Mouse (Mus musculus): ENCODE measurements around the gene Hist1h3c. TPM values are rescaled to one million over a fixed set of nuclear protein-coding genes. Genes with fewer than 3 reads are reported as not detected.

The Hist1h3c gene
- polyA plus RNA-seq, 1 experiment from 2014 or later, result not detected

Other genes starting within 250 kb of the Hist1h3c start
- not detected for gene Hist1h4h, start 214.6 kb downstream of the Hist1h3c start, polyA plus RNA-seq (2014; fragmentation: Illumina TruSeq; extraction: RNeasy Lipid Tissue Mini Kit (QIAGEN cat#74804); ENCODE audit: low read depth, low replicate concordance)
- gene Hist1h2af, start 211.7 kb downstream of the Hist1h3c start, polyA plus RNA-seq (2014; fragmentation: Illumina TruSeq; extraction: RNeasy Lipid Tissue Mini Kit (QIAGEN cat#74804); ENCODE audit: low read depth, low replicate concordance), result not detected
- gene Hist1h3g, start 210.2 kb downstream of the Hist1h3c start, polyA plus RNA-seq (2014; fragmentation: Illumina TruSeq; extraction: RNeasy Lipid Tissue Mini Kit (QIAGEN cat#74804); ENCODE audit: low read depth, low replicate concordance), result not detected
- gene Hist1h2bh, start 202.2 kb downstream of the Hist1h3c start, polyA plus RNA-seq (2014; fragmentation: Illumina TruSeq; extraction: RNeasy Lipid Tissue Mini Kit (QIAGEN cat#74804); ENCODE audit: low read depth, low replicate concordance), result 1.2 TPM
- gene Hist1h3f, start 201.6 kb downstream of the Hist1h3c start, polyA plus RNA-seq (2014; fragmentation: Illumina TruSeq; extraction: RNeasy Lipid Tissue Mini Kit (QIAGEN cat#74804); ENCODE audit: low read depth, low replicate concordance), result not detected
- gene Hist1h4f, start 194.0 kb downstream of the Hist1h3c start, polyA plus RNA-seq (2014; fragmentation: Illumina TruSeq; extraction: RNeasy Lipid Tissue Mini Kit (QIAGEN cat#74804); ENCODE audit: low read depth, low replicate concordance), result not detected
- gene Hist1h1d, start 192.3 kb downstream of the Hist1h3c start, polyA plus RNA-seq (2014; fragmentation: Illumina TruSeq; extraction: RNeasy Lipid Tissue Mini Kit (QIAGEN cat#74804); ENCODE audit: low read depth, low replicate concordance), result 3.8 TPM
- gene Hist1h3e, start 183.2 kb downstream of the Hist1h3c start, polyA plus RNA-seq (2014; fragmentation: Illumina TruSeq; extraction: RNeasy Lipid Tissue Mini Kit (QIAGEN cat#74804); ENCODE audit: low read depth, low replicate concordance), result not detected
- not detected for gene Hist1h2ae, start 174.4 kb downstream of the Hist1h3c start, polyA plus RNA-seq (2014; fragmentation: Illumina TruSeq; extraction: RNeasy Lipid Tissue Mini Kit (QIAGEN cat#74804); ENCODE audit: low read depth, low replicate concordance)
- gene Hist1h2bg, start 174.2 kb downstream of the Hist1h3c start, polyA plus RNA-seq (2014; fragmentation: Illumina TruSeq; extraction: RNeasy Lipid Tissue Mini Kit (QIAGEN cat#74804); ENCODE audit: low read depth, low replicate concordance), result not detected
- gene Hist1h2bf, start 171.4 kb downstream of the Hist1h3c start, polyA plus RNA-seq (2014; fragmentation: Illumina TruSeq; extraction: RNeasy Lipid Tissue Mini Kit (QIAGEN cat#74804); ENCODE audit: low read depth, low replicate concordance), result not detected
- gene Hist1h2ad, start 171.2 kb downstream of the Hist1h3c start, polyA plus RNA-seq (2014; fragmentation: Illumina TruSeq; extraction: RNeasy Lipid Tissue Mini Kit (QIAGEN cat#74804); ENCODE audit: low read depth, low replicate concordance), result not detected
- gene Hist1h3d, start 169.8 kb downstream of the Hist1h3c start, polyA plus RNA-seq (2014; fragmentation: Illumina TruSeq; extraction: RNeasy Lipid Tissue Mini Kit (QIAGEN cat#74804); ENCODE audit: low read depth, low replicate concordance), result 0.49 TPM
- 0.40 TPM for gene Hist1h4d, start 164.0 kb downstream of the Hist1h3c start, polyA plus RNA-seq (2014; fragmentation: Illumina TruSeq; extraction: RNeasy Lipid Tissue Mini Kit (QIAGEN cat#74804); ENCODE audit: low read depth, low replicate concordance)
- 17.8 TPM for gene Hist1h2be, start 124.5 kb downstream of the Hist1h3c start, polyA plus RNA-seq (2014; fragmentation: Illumina TruSeq; extraction: RNeasy Lipid Tissue Mini Kit (QIAGEN cat#74804); ENCODE audit: low read depth, low replicate concordance)
- gene Hist1h1e, start 123.0 kb downstream of the Hist1h3c start, polyA plus RNA-seq (2014; fragmentation: Illumina TruSeq; extraction: RNeasy Lipid Tissue Mini Kit (QIAGEN cat#74804); ENCODE audit: low read depth, low replicate concordance), result 7.7 TPM
- 3.4 TPM for gene Hist1h2ac, start 61.7 kb downstream of the Hist1h3c start, polyA plus RNA-seq (2014; fragmentation: Illumina TruSeq; extraction: RNeasy Lipid Tissue Mini Kit (QIAGEN cat#74804); ENCODE audit: low read depth, low replicate concordance)
- gene Hist1h2bc, start 61.4 kb downstream of the Hist1h3c start, polyA plus RNA-seq (2014; fragmentation: Illumina TruSeq; extraction: RNeasy Lipid Tissue Mini Kit (QIAGEN cat#74804); ENCODE audit: low read depth, low replicate concordance), result 366 TPM
- not detected for gene Hist1h1t, start 49.8 kb downstream of the Hist1h3c start, polyA plus RNA-seq (2014; fragmentation: Illumina TruSeq; extraction: RNeasy Lipid Tissue Mini Kit (QIAGEN cat#74804); ENCODE audit: low read depth, low replicate concordance)
- gene Hist1h4c, start 47.1 kb downstream of the Hist1h3c start, polyA plus RNA-seq (2014; fragmentation: Illumina TruSeq; extraction: RNeasy Lipid Tissue Mini Kit (QIAGEN cat#74804); ENCODE audit: low read depth, low replicate concordance), result 6.6 TPM
- 29.7 TPM for gene Hfe, start 34.7 kb downstream of the Hist1h3c start, polyA plus RNA-seq (2014; fragmentation: Illumina TruSeq; extraction: RNeasy Lipid Tissue Mini Kit (QIAGEN cat#74804); ENCODE audit: low read depth, low replicate concordance)
- gene Hist1h1c, start 6.8 kb downstream of the Hist1h3c start, polyA plus RNA-seq (2014; fragmentation: Illumina TruSeq; extraction: RNeasy Lipid Tissue Mini Kit (QIAGEN cat#74804); ENCODE audit: low read depth, low replicate concordance), result 67.6 TPM
- not detected for gene Hist1h2bb, start 1.1 kb upstream of the Hist1h3c start, polyA plus RNA-seq (2014; fragmentation: Illumina TruSeq; extraction: RNeasy Lipid Tissue Mini Kit (QIAGEN cat#74804); ENCODE audit: low read depth, low replicate concordance)
- not detected for gene Hist1h2ab, start 5.5 kb upstream of the Hist1h3c start, polyA plus RNA-seq (2014; fragmentation: Illumina TruSeq; extraction: RNeasy Lipid Tissue Mini Kit (QIAGEN cat#74804); ENCODE audit: low read depth, low replicate concordance)
- gene Hist1h3b, start 6.7 kb upstream of the Hist1h3c start, polyA plus RNA-seq (2014; fragmentation: Illumina TruSeq; extraction: RNeasy Lipid Tissue Mini Kit (QIAGEN cat#74804); ENCODE audit: low read depth, low replicate concordance), result not detected
- not detected for gene Hist1h4b, start 11.4 kb upstream of the Hist1h3c start, polyA plus RNA-seq (2014; fragmentation: Illumina TruSeq; extraction: RNeasy Lipid Tissue Mini Kit (QIAGEN cat#74804); ENCODE audit: low read depth, low replicate concordance)
- gene Hist1h4a, start 15.6 kb upstream of the Hist1h3c start, polyA plus RNA-seq (2014; fragmentation: Illumina TruSeq; extraction: RNeasy Lipid Tissue Mini Kit (QIAGEN cat#74804); ENCODE audit: low read depth, low replicate concordance), result not detected
- not detected for gene Hist1h3a, start 16.8 kb upstream of the Hist1h3c start, polyA plus RNA-seq (2014; fragmentation: Illumina TruSeq; extraction: RNeasy Lipid Tissue Mini Kit (QIAGEN cat#74804); ENCODE audit: low read depth, low replicate concordance)
- not detected for gene Hist1h1a, start 18.1 kb upstream of the Hist1h3c start, polyA plus RNA-seq (2014; fragmentation: Illumina TruSeq; extraction: RNeasy Lipid Tissue Mini Kit (QIAGEN cat#74804); ENCODE audit: low read depth, low replicate concordance)
- not detected for gene Trim38, start 24.3 kb upstream of the Hist1h3c start, polyA plus RNA-seq (2014; fragmentation: Illumina TruSeq; extraction: RNeasy Lipid Tissue Mini Kit (QIAGEN cat#74804); ENCODE audit: low read depth, low replicate concordance)
- gene Slc17a2, start 61.4 kb upstream of the Hist1h3c start, polyA plus RNA-seq (2014; fragmentation: Illumina TruSeq; extraction: RNeasy Lipid Tissue Mini Kit (QIAGEN cat#74804); ENCODE audit: low read depth, low replicate concordance), result 23.4 TPM
- gene Slc17a3, start 93.8 kb upstream of the Hist1h3c start, polyA plus RNA-seq (2014; fragmentation: Illumina TruSeq; extraction: RNeasy Lipid Tissue Mini Kit (QIAGEN cat#74804); ENCODE audit: low read depth, low replicate concordance), result 577 TPM
- gene Slc17a1, start 122.1 kb upstream of the Hist1h3c start, polyA plus RNA-seq (2014; fragmentation: Illumina TruSeq; extraction: RNeasy Lipid Tissue Mini Kit (QIAGEN cat#74804); ENCODE audit: low read depth, low replicate concordance), result 1,038 TPM
- gene Slc17a4, start 169.4 kb upstream of the Hist1h3c start, polyA plus RNA-seq (2014; fragmentation: Illumina TruSeq; extraction: RNeasy Lipid Tissue Mini Kit (QIAGEN cat#74804); ENCODE audit: low read depth, low replicate concordance), result 3.4 TPM
- not detected for gene Hist1h2ba, start 188.6 kb upstream of the Hist1h3c start, polyA plus RNA-seq (2014; fragmentation: Illumina TruSeq; extraction: RNeasy Lipid Tissue Mini Kit (QIAGEN cat#74804); ENCODE audit: low read depth, low replicate concordance)
- gene Hist1h2aa, start 188.9 kb upstream of the Hist1h3c start, polyA plus RNA-seq (2014; fragmentation: Illumina TruSeq; extraction: RNeasy Lipid Tissue Mini Kit (QIAGEN cat#74804); ENCODE audit: low read depth, low replicate concordance), result not detected
- gene Scgn, start 245.6 kb upstream of the Hist1h3c start, polyA plus RNA-seq (2014; fragmentation: Illumina TruSeq; extraction: RNeasy Lipid Tissue Mini Kit (QIAGEN cat#74804); ENCODE audit: low read depth, low replicate concordance), result not detected

Data from kidney, adult 10 weeks (tissue).